Mouse (Mus musculus) cerebellum, adult (tissue): ENCODE results near the gene Helz2.

Experiments used
- ATAC-seq: cut with Nextera tagmentation; 2 replicates; pipeline ENCODE4 v1.9.2; 2017; ENCODE audit warnings: mild to moderate bottlenecking, moderate library complexity, mixed read lengths; ENCODE audit not compliant: insufficient number of reproducible peaks, low FRiP score, low TSS enrichment

The Helz2 gene

GRCm38 (mm10) chr2:181239261-181239660 is 2.6 kb downstream of the Helz2 start:
- ATAC-seq, result no peak

- no peak for ATAC-seq
Measured at GRCm38 (mm10) chr2:181238861-181239260, 3.0 kb downstream of the Helz2 start.

GRCm38 (mm10) chr2:181238091-181238610 is 3.7 kb downstream of the Helz2 start:
- no peak for ATAC-seq

- ATAC-seq, result no peak
Measured at GRCm38 (mm10) chr2:181237251-181238014, 4.4 kb downstream of the Helz2 start.

- ATAC-seq, result no peak
Measured at GRCm38 (mm10) chr2:181235681-181236566, 5.9 kb downstream of the Helz2 start.

- ATAC-seq, result no peak
Measured at GRCm38 (mm10) chr2:181234680-181235079, 7.1 kb downstream of the Helz2 start.

- no peak for ATAC-seq
Measured at GRCm38 (mm10) chr2:181233443-181233842, 8.4 kb downstream of the Helz2 start.

- ATAC-seq, result peak; percentile 93
Measured at GRCm38 (mm10) chr2:181231171-181231570, 10.7 kb downstream of the Helz2 start.

GRCm38 (mm10) chr2:181228335-181228734 is 13.5 kb downstream of the Helz2 start:
- ATAC-seq, result no peak

- no peak for ATAC-seq
Measured at GRCm38 (mm10) chr2:181227122-181227521, 14.7 kb downstream of the Helz2 start.

GRCm38 (mm10) chr2:181224994-181225393 is 16.8 kb downstream of the Helz2 start:
- ATAC-seq, result no peak

- ATAC-seq, result no peak
Measured at GRCm38 (mm10) chr2:181220361-181220760, 21.5 kb downstream of the Helz2 start.

- no peak for ATAC-seq
Measured at GRCm38 (mm10) chr2:181219538-181220216, 22.1 kb downstream of the Helz2 start, which contains the start of gene Fndc11. Gene Fndc11, plus strand, starts transcription at chr2:181220013.

GRCm38 (mm10) chr2:181218881-181219485 is 22.8 kb downstream of the Helz2 start:
- no peak for ATAC-seq

- no peak for ATAC-seq
Measured at GRCm38 (mm10) chr2:181216037-181216436, 25.8 kb downstream of the Helz2 start.

- ATAC-seq, result no peak
Measured at GRCm38 (mm10) chr2:181213021-181213445, 28.8 kb downstream of the Helz2 start, which contains the start of gene Srms. Gene Srms, minus strand, starts transcription at chr2:181213185.

- no peak; the same call in 1 of the 2 replicates for ATAC-seq
Measured at GRCm38 (mm10) chr2:181212389-181213020, 29.3 kb downstream of the Helz2 start.

GRCm38 (mm10) chr2:181206118-181206517 is 35.7 kb downstream of the Helz2 start:
- no peak for ATAC-seq

GRCm38 (mm10) chr2:181205678-181206077 is 36.1 kb downstream of the Helz2 start:
- no peak for ATAC-seq
